Mouse (Mus musculus): ENCODE measurements at regions not wholly inside any gene's neighbourhood (a gene's known extent, or its start where the extent isn't known, plus 50 kb on each side); places are given as distances from the start of the nearest gene placed in this dataset.

DNA sequence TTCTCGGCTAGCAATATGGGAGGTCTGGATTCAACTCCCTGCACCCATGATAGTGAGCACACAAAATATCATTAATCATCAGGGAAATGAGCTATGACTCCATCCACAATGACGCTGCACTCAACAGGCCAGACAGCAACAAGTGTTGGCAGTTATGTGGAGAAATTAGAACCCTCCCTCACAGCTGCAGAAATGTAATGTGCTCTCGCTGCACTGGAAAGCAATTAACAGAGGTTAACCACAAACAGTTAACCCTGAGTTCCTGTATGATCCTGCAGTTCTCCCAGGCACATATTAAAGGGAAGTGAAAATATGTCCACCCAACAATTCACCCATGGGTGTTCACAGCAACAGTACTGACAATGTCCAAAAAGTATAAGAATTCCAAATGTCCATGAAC, 54.0 kb upstream of the Jade2 start:
- DNase-seq, result no peak

DNA sequence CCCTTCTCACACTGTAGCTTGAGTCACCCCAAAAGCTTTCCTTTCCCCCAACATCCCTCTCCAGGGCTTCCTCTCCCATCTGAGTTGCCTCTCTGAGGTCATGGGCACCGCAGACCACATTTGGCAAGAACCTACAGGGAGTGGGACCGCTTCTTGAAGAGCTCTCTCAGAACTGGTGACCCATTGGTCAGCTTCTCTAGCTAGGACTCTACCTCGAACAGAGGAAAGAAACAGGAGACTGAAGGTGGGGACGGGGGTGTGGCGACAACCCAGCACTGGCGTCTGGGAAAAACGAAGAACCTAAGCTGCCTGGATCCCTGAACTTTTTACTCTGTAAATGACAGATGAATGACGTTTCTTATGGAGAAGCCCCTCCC, 51.8 kb upstream of the Cdkn2aipnl start:
- no peak for DNase-seq

DNA sequence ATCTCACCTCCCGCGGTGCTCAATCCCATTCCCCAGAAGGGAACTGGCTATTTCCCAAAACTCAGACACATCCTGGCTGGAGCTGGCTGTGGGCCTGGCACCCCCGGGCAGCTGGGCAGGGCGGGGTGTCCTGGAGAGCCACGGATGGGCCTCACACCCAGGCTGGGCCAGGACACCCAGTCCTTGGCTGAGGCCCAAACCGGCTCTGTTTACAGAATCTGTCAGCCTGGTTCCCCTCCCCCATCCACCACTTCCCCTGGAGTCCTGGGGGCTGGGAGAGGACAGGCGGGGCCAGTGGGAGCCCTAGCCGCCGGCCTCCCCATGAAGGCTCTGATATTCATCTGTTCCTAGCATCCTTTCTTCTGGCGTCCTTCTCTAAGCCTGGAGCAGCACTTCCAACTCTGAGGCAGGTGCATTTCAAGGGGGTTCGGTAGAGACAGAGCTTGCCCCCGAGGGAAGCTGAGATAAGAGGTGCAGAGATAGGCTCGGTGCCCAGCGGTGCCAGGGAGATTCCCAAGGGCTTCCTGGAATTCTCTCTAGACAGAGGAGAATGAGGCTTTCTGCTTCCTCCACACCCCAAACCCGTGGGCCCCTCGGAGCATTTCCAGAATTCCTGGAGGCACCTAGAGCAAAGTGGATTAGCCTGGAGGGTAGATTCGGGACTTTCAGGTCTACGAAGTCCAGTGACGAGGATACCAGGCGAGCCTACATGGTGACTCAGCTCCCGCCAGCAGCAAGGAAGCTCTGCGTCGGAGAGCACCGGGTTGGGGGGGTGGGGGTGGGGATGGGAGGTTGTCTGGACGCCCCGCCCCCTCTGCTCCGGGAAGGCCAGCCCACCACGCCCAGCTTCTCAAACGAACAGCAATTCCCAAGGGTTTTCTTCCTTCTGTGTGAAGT, 51.2 kb upstream of the Cdkn2aipnl start:
- DNase-seq, result peak; percentile 40

All from cerebellum, adult 11 months (tissue).